12 mouse cellular contexts compared by ENCODE assay signal in the genomic region with DNA sequence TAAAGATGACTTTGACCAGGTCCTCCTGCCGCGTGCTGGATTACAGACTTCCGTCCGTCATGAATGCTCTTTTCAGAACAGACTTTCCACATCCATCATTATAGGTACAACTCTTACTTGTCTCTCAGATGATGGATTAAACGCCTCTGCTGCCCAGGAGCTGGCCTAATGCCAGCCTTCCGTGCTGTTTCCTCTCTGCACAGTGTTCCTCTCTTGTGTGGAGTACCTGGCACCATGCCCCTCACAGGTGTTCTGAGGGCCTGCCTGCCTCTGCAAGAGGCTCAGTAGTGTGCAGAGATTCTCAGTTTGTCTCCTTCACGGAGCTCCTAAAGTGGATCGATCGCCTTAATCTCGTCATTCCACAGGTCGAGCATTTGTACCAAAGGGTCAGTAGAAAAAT. TPM values are rescaled to one million over a fixed set of nuclear protein-coding genes. Genes with fewer than 3 reads are reported as not detected.
DNase-seq lines count a peak whose midpoint lies in the region; ATAC-seq and TF ChIP-seq lines count a peak whose summit lies in the region.
"Had no signal": no experiment of that assay in that cellular context is flagged by ENCODE, and none has a peak within 500 bp of the region (broad histone marks: within the 10 kb centered on the region; RNA-seq: fewer than 3 reads in every experiment).

No protein-coding gene starts in this region.

- H3K27me3 ChIP-seq in kidney, embryonic 16.5 days (ENCODE audit: insufficient read depth, low read length), result no peaks in the 10 kb centered on the region
- H3K27me3 ChIP-seq in stomach, postnatal 0 days (ENCODE audit: control insufficient read depth, insufficient read depth, low read length), result no peaks in the 10 kb centered on the region
- H3K27me3 ChIP-seq: limb, embryonic 13.5 days; midbrain, embryonic 15.5 days had no signal

- 77% methylated on average over 11 of the region's 11 CpGs for WGBS in kidney, embryonic 16.5 days
- WGBS in stomach, postnatal 0 days, result 40% methylated on average over 11 of the region's 11 CpGs

- 0 out of 2 replicates have a peak, but pooled peaks cover 2% of the 10 kb centered on the region for H3K9me3 ChIP-seq in kidney, embryonic 16.5 days (ENCODE audit: low read length)
- no peaks in the 10 kb centered on the region for H3K9me3 ChIP-seq in stomach, postnatal 0 days (ENCODE audit: control insufficient read depth, low read length)
- H3K9me3 ChIP-seq: limb, embryonic 13.5 days; midbrain, embryonic 15.5 days had no signal

- no peak for ATAC-seq in kidney, embryonic 16.5 days (ENCODE audit: low FRiP score, low TSS enrichment)
- peak; percentile 38; the same call in 1 of the 2 replicates for ATAC-seq in stomach, postnatal 0 days (ENCODE audit: low FRiP score, low TSS enrichment)
- no peak for ATAC-seq in activated CD4-positive, CD25-positive, alpha-beta regulatory T cell, adult 4 months
- ATAC-seq: inflammation-experienced regulatory T-cells, adult 6 months; midbrain, embryonic 15.5 days had no signal

- H3K4me3 ChIP-seq in kidney, embryonic 16.5 days (ENCODE audit: low read length), result no peak overlapping the region
- H3K4me3 ChIP-seq in stomach, postnatal 0 days (ENCODE audit: low read depth, low read length), result no peak overlapping the region
- H3K4me3 ChIP-seq: limb, embryonic 13.5 days; midbrain, embryonic 15.5 days had no signal

- no peak for TF ChIP-seq EP300 in stomach, postnatal 0 days (optimal IDR thresholded peaks at IDR 0.05)

- no peak for TF ChIP-seq CTCF in stomach, postnatal 0 days (IDR thresholded peaks at IDR 0.05; ENCODE audit: low read depth)

- no peak overlapping the region for H3K9ac ChIP-seq in kidney, embryonic 16.5 days (replicated peaks; ENCODE audit: low read length)
- H3K9ac ChIP-seq in stomach, postnatal 0 days (ENCODE audit: low read length), result no peak overlapping the region
- H3K9ac ChIP-seq: limb, embryonic 13.5 days; midbrain, embryonic 15.5 days had no signal

- 0 out of 2 replicates have a peak, but pooled peaks cover 5% of the 10 kb centered on the region for H3K4me1 ChIP-seq in kidney, embryonic 16.5 days (ENCODE audit: insufficient read depth, low read length)
- no peaks in the 10 kb centered on the region for H3K4me1 ChIP-seq in stomach, postnatal 0 days (replicated peaks; ENCODE audit: control insufficient read depth, insufficient read depth)

- H3K36me3 ChIP-seq in kidney, embryonic 16.5 days (ENCODE audit: insufficient read depth, low read length), result no peaks in the 10 kb centered on the region
- H3K36me3 ChIP-seq in stomach, postnatal 0 days (ENCODE audit: control insufficient read depth, insufficient read depth, low read length), result no peaks in the 10 kb centered on the region
- H3K36me3 ChIP-seq: limb, embryonic 13.5 days; midbrain, embryonic 15.5 days had no signal

- peak overlapping the region; percentile 29; the same call in 1 of the 2 replicates for H3K27ac ChIP-seq in kidney, embryonic 16.5 days (ENCODE audit: low read length)
- no peak overlapping the region for H3K27ac ChIP-seq in stomach, postnatal 0 days (replicated peaks)
- H3K27ac ChIP-seq: limb, embryonic 13.5 days; midbrain, embryonic 15.5 days had no signal

- no peak overlapping the region for H3K4me2 ChIP-seq in kidney, embryonic 16.5 days (replicated peaks; ENCODE audit: low read depth, low read length)
- H3K4me2 ChIP-seq in stomach, postnatal 0 days (replicated peaks; ENCODE audit: low read depth), result no peak overlapping the region
- H3K4me2 ChIP-seq: limb, embryonic 13.5 days; midbrain, embryonic 15.5 days had no signal

- DNase-seq in heart, adult 11 months, result peak; percentile 87
- no peak for DNase-seq in heart, adult 8-10 months (ENCODE audit: low spot score)
- peak; percentile 36 for DNase-seq in testis, postnatal 14 days (ENCODE audit: low spot score)
- no peak for DNase-seq in testis, postnatal 10 days (ENCODE audit: low spot score)
- no peak for DNase-seq in stomach, postnatal 0 days (ENCODE audit: low spot score)
- no peak for DNase-seq in urinary bladder, postnatal 36 days (ENCODE audit: low spot score in 2 of 2)

RNA-seq across cellular contexts. Expression of a gene that starts 19.7 kb away (rescaled TPM):
- 10 to 100 TPM; 48.6 to 59.7 (median 52.1) TPM for total RNA-seq in heart, adult 8-10 months (2022)
- 94.7 and 97.3 TPM in 2 replicates for polyA plus RNA-seq in kidney, embryonic 16.5 days (2015; fragmentation: Nextera tagmentation; extraction: Ambion mirVana)
- 46.6 and 46.7 TPM in 2 replicates for polyA plus RNA-seq in stomach, postnatal 0 days (2015; fragmentation: Nextera tagmentation; extraction: Ambion mirVana)
- polyA plus RNA-seq in activated CD4-positive, CD25-positive, alpha-beta regulatory T cell, adult 4 months (2017; shearing (Covaris generic)), result 10 to 100 TPM; 37.4 to 49.6 TPM

RNA-seq across cellular contexts. Expression of a gene that starts 26.8 kb away (rescaled TPM):
- 1 to 10 TPM in 2 of 4 experiments, under 1 TPM in 2; 0.19 to 4.5 (median 1.5) TPM for total RNA-seq in heart, adult 8-10 months (2022)
- 9.0 and 9.6 TPM in 2 replicates for polyA plus RNA-seq in kidney, embryonic 16.5 days (2015; fragmentation: Nextera tagmentation; extraction: Ambion mirVana)
- 0.72 and 1.1 TPM in 2 replicates for polyA plus RNA-seq in stomach, postnatal 0 days (2015; fragmentation: Nextera tagmentation; extraction: Ambion mirVana)
- polyA plus RNA-seq in activated CD4-positive, CD25-positive, alpha-beta regulatory T cell, adult 4 months (2017; shearing (Covaris generic)), result 1 to 10 TPM in 1 of 2 experiments, not detected in 1; 2.9 TPM
- polyA plus RNA-seq: testis, adult 2 months had no signal

RNA-seq across cellular contexts. Expression of a gene that starts 42.8 kb away (rescaled TPM):
- total RNA-seq in heart, adult 8-10 months (2022), result 10 to 100 TPM; 17.7 to 21.1 (median 20.1) TPM
- 12.4 and 13.3 TPM in 2 replicates for polyA plus RNA-seq in kidney, embryonic 16.5 days (2015; fragmentation: Nextera tagmentation; extraction: Ambion mirVana)
- polyA plus RNA-seq in stomach, postnatal 0 days (2015; fragmentation: Nextera tagmentation; extraction: Ambion mirVana), result 6.9 and 7.3 TPM in 2 replicates
- polyA plus RNA-seq in activated CD4-positive, CD25-positive, alpha-beta regulatory T cell, adult 4 months (2017; shearing (Covaris generic)), result 1 to 10 TPM; 7.5 to 8.3 TPM

RNA-seq across cellular contexts. Expression of a gene that starts 54.0 kb away (rescaled TPM):
- under 1 TPM in 1 of 4 experiments, not detected in 3; 0.16 TPM for total RNA-seq in heart, adult 8-10 months (2022)
- 3.3 and 3.9 TPM in 2 replicates for polyA plus RNA-seq in kidney, embryonic 16.5 days (2015; fragmentation: Nextera tagmentation; extraction: Ambion mirVana)
- polyA plus RNA-seq in stomach, postnatal 0 days (2015; fragmentation: Nextera tagmentation; extraction: Ambion mirVana), result 5.1 and 5.9 TPM in 2 replicates
- 1 to 10 TPM; 2.4 TPM for polyA plus RNA-seq in activated CD4-positive, CD25-positive, alpha-beta regulatory T cell, adult 4 months (2017; shearing (Covaris generic))

RNA-seq across cellular contexts. Expression of a gene that starts 54.5 kb away (rescaled TPM):
- 10 to 100 TPM; 27.0 to 28.1 (median 27.6) TPM for total RNA-seq in heart, adult 8-10 months (2022)
- 64.4 and 66.7 TPM in 2 replicates for polyA plus RNA-seq in kidney, embryonic 16.5 days (2015; fragmentation: Nextera tagmentation; extraction: Ambion mirVana)
- 30.3 and 31.3 TPM in 2 replicates for polyA plus RNA-seq in stomach, postnatal 0 days (2015; fragmentation: Nextera tagmentation; extraction: Ambion mirVana)
- polyA plus RNA-seq in activated CD4-positive, CD25-positive, alpha-beta regulatory T cell, adult 4 months (2017; shearing (Covaris generic)), result 10 to 100 TPM; 54.5 to 58.3 TPM

Comparison
In these comparisons a context has a peak if more than half of its experiments do, and no peak if none do; other contexts are left out.
1. DNase-seq: peak in heart, adult 11 months (single experiment) and testis, postnatal 14 days (single experiment); none in heart, adult 8-10 months (single experiment), testis, postnatal 10 days (single experiment), stomach, postnatal 0 days (single experiment) and urinary bladder, postnatal 36 days (0 of 2).